Mouse (Mus musculus) T-helper 1 cell (primary cell): ENCODE data around the gene Cxcl12.

Source experiments
- in situ Hi-C: fragments of 300-600 bp; cut with MboI, MseI; formaldehyde crosslinking; loops from one replicate; pipeline ENCODE4 v1.15.1; 2025; ENCODE audit warnings: high pct_unique_total_duplicates

Gene Cxcl12

GRCm38 (mm10) chr6:117219300-117219680, 51.0 kb downstream of the Cxcl12 start:
- in situ Hi-C loops, result no loop called here

- in situ Hi-C loops, result no loop called here
Measured at GRCm38 (mm10) chr6:117219911-117220481, 51.7 kb downstream of the Cxcl12 start.

GRCm38 (mm10) chr6:117220831-117221345, 52.6 kb downstream of the Cxcl12 start:
- in situ Hi-C loops, result no loop called here
